In the genomic region with DNA sequence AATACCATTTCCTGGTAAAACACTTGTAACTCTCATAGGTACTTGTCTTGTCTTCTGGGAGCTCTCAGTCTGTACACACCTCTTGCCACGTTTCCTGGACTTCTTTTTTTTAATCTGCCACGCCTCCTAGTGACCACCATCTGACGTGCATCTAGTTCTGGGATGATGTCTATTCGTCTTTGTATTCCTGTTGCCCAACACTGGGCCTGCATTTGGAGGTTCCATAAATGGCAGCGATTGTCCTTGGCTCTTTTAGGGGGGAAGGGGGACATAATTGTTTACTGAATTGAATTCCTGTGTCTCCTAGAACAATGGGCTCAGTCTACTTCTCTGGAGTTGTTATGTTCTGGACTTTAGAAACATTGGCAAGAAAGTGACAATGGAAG, we compare ENCODE assay signal across 8 mouse cellular contexts. TPM values are rescaled to one million over a fixed set of nuclear protein-coding genes. Genes with fewer than 3 reads are reported as not detected.
DNase-seq lines count a peak whose midpoint lies in the region; ATAC-seq and TF ChIP-seq lines count a peak whose summit lies in the region.

No protein-coding gene starts in this region.

- no peak for TF ChIP-seq EP300 in CH12.LX (IDR thresholded peaks at IDR 0.05; ENCODE audit: low read length)

- peak overlapping the region; percentile 92 to 100 (median 99) for H3K4me3 ChIP-seq in CH12.LX (replicated peaks in 1 of 3; ENCODE audit: low read depth in 2 of 3, low read length in 2 of 3, poor library complexity in 1 of 3)
- H3K4me3 ChIP-seq in kidney, embryonic 16.5 days (ENCODE audit: low read length), result peak overlapping the region; percentile 96

- no peak overlapping the region for H3K27ac ChIP-seq in CH12.LX (ENCODE audit: insufficient read depth, low read depth)
- H3K27ac ChIP-seq in kidney, embryonic 16.5 days (ENCODE audit: low read length), result peak overlapping the region; percentile 88

- in situ Hi-C loops in CH12.LX (cut with MboI; ENCODE audit: low pct_ligation_motif_present, low pct_unique_long_range_greater_than_20kb, low sequenced_read_pairs), result loop anchor here (5.0 to 10.0 kb wide), 2 partner anchors 170 to 292 kb away; no protein-coding TSS in a partner anchor

- peak; percentile 35 for TF ChIP-seq RAD21 in CH12.LX (IDR thresholded peaks at IDR 0.05; ENCODE audit: low read depth, low read length)

- dilution Hi-C loops in CH12.LX (cut with MboI; ENCODE audit: extremely low pct_ligation_motif_present, extremely low pct_unique_long_range_greater_than_20kb, low sequenced_read_pairs), result no loop called here

- TF ChIP-seq POLR2A in CH12.LX (IDR thresholded peaks at IDR 0.05; ENCODE audit: low read depth, low read length), result no peak; the same call in 1 of the 2 replicates

- H3K79me2 ChIP-seq in CH12.LX (replicated peaks; ENCODE audit: control insufficient read depth, extremely low read depth, insufficient read depth, poor library complexity, severe bottlenecking), result peaks cover 47% of the 10 kb centered on the region

- H3K9me3 ChIP-seq in CH12.LX (replicated peaks; ENCODE audit: low read length), result no peaks in the 10 kb centered on the region
- no peaks in the 10 kb centered on the region for H3K9me3 ChIP-seq in kidney, embryonic 16.5 days (ENCODE audit: low read length)

- H3K4me2 ChIP-seq in CH12.LX (ENCODE audit: insufficient read depth, low read depth, poor library complexity, severe bottlenecking), result peak overlapping the region; percentile 78
- H3K4me2 ChIP-seq in kidney, embryonic 16.5 days (replicated peaks; ENCODE audit: low read depth, low read length), result peak overlapping the region; percentile 58

- peak; percentile 70 for DNase-seq in adrenal gland, adult 2 months
- DNase-seq in adrenal gland, postnatal 25 days, result no peak
- peak; percentile 75 for DNase-seq in CH12.LX (ENCODE audit: extremely low read depth)
- peak; percentile 52 to 62 for DNase-seq in cerebellum, postnatal 10 days
- DNase-seq in heart, adult 8-10 months (ENCODE audit: low spot score), result peak; percentile 57
- DNase-seq in lung, postnatal 25 days (ENCODE audit: low spot score), result peak; percentile 86
- peak; percentile 29 to 61 for DNase-seq in spleen, postnatal 36 days (ENCODE audit: low spot score in 2 of 2)

- H3K36me3 ChIP-seq in CH12.LX (replicated peaks in 1 of 2; ENCODE audit: control insufficient read depth in 1 of 2, insufficient read depth in 1 of 2, low read length in 1 of 2), result peaks cover 54 to 68% of the 10 kb centered on the region in 2 experiments
- H3K36me3 ChIP-seq in kidney, embryonic 16.5 days (ENCODE audit: insufficient read depth, low read length), result peaks cover 53% of the 10 kb centered on the region

- H3K4me1 ChIP-seq in CH12.LX (ENCODE audit: control insufficient read depth in 1 of 2, insufficient read depth in 2 of 2), result peaks cover 0 to 22% of the 10 kb centered on the region in 2 experiments; a peak in 2 of 4 replicates
- H3K4me1 ChIP-seq in kidney, embryonic 16.5 days (ENCODE audit: insufficient read depth, low read length), result peaks cover 15% of the 10 kb centered on the region

- no peaks in the 10 kb centered on the region for H3K27me3 ChIP-seq in CH12.LX (replicated peaks)
- no peaks in the 10 kb centered on the region for H3K27me3 ChIP-seq in kidney, embryonic 16.5 days (ENCODE audit: insufficient read depth, low read length)

- ATAC-seq in kidney, embryonic 16.5 days (ENCODE audit: low FRiP score, low TSS enrichment), result no peak

- H3K9ac ChIP-seq in CH12.LX (ENCODE audit: insufficient read depth, low read depth), result peak overlapping the region; percentile 99
- H3K9ac ChIP-seq in kidney, embryonic 16.5 days (replicated peaks; ENCODE audit: low read length), result peak overlapping the region; percentile 84

- WGBS in kidney, embryonic 16.5 days, result 2% methylated on average over 5 of the region's 5 CpGs

- peak; percentile 14 to 64; a peak in 3 of 4 replicates for TF ChIP-seq CTCF in CH12.LX (conservative IDR thresholded peaks at IDR 0.05 in 1 of 2, IDR thresholded peaks at IDR 0.05 in 1 of 2; ENCODE audit: low read depth in 2 of 2, low read length in 2 of 2)

TF ChIP-seq in CH12.LX, 34 proteins besides CTCF, POLR2A, EP300 and RAD21 (continues in another document):
- TF ChIP-seq MEF2A (IDR thresholded peaks at IDR 0.05; ENCODE audit: borderline replicate concordance, low read depth, low read length), result no peak
- peak; percentile 82 for TF ChIP-seq MAX (IDR thresholded peaks at IDR 0.05; ENCODE audit: low read length)
- no peak for TF ChIP-seq USF1 (IDR thresholded peaks at IDR 0.05; ENCODE audit: low read depth, low read length)
- no peak for TF ChIP-seq RCOR1 (conservative IDR thresholded peaks at IDR 0.05; ENCODE audit: low read depth, low read length)
- peak; percentile 51; the same call in 1 of the 2 replicates for TF ChIP-seq ELF1 (IDR thresholded peaks at IDR 0.05; ENCODE audit: low read depth, low read length)
- no peak for TF ChIP-seq TCF12 (IDR thresholded peaks at IDR 0.05; ENCODE audit: low read depth, low read length)
- TF ChIP-seq GABPA (IDR thresholded peaks at IDR 0.05; ENCODE audit: insufficient replicate concordance, low read depth, low read length), result no peak
- TF ChIP-seq USF2 (conservative IDR thresholded peaks at IDR 0.05; ENCODE audit: low read depth, low read length), result no peak
- TF ChIP-seq SMC3 (IDR thresholded peaks at IDR 0.05; ENCODE audit: low read depth, low read length), result peak; percentile 25
- no peak for TF ChIP-seq ZC3H11A (IDR thresholded peaks at IDR 0.05; ENCODE audit: low read depth, low read length)
- TF ChIP-seq MYC (IDR thresholded peaks at IDR 0.05; ENCODE audit: low read depth, low read length), result peak; percentile 92
- no peak for TF ChIP-seq ZKSCAN1 (IDR thresholded peaks at IDR 0.05; ENCODE audit: borderline replicate concordance, low read depth, low read length)
- TF ChIP-seq CHD1 (IDR thresholded peaks at IDR 0.05; ENCODE audit: low read depth, low read length), result no peak; the same call in 1 of the 2 replicates
- TF ChIP-seq NELFE (IDR thresholded peaks at IDR 0.05; ENCODE audit: low read depth, low read length), result no peak
- no peak for TF ChIP-seq UBTF (IDR thresholded peaks at IDR 0.05; ENCODE audit: low read depth, low read length)
- no peak for TF ChIP-seq ZMIZ1 (IDR thresholded peaks at IDR 0.05; ENCODE audit: low read depth, low read length)
- TF ChIP-seq SIN3A (IDR thresholded peaks at IDR 0.05; ENCODE audit: low read length), result peak; percentile 90; the same call in 1 of the 2 replicates
- no peak for TF ChIP-seq JUND (conservative IDR thresholded peaks at IDR 0.05; ENCODE audit: low read depth, low read length)
- no peak; the same call in 1 of the 2 replicates for TF ChIP-seq CHD2 (IDR thresholded peaks at IDR 0.05; ENCODE audit: low read length)
- 0 out of 2 replicates have a peak, but pooled peaks have one; percentile 56 for TF ChIP-seq E2F4 (IDR thresholded peaks at IDR 0.05; ENCODE audit: insufficient replicate concordance, low read depth, low read length)
- 0 out of 2 replicates have a peak, but pooled peaks have one; percentile 10 for TF ChIP-seq BHLHE40 (IDR thresholded peaks at IDR 0.05; ENCODE audit: low read depth, low read length)
- TF ChIP-seq POLR2AphosphoS2 (IDR thresholded peaks at IDR 0.05; ENCODE audit: low read depth, low read length), result 0 out of 2 replicates have a peak, but pooled peaks have one; percentile 10
- TF ChIP-seq HCFC1 (IDR thresholded peaks at IDR 0.05; ENCODE audit: low read depth, low read length), result no peak
- no peak for TF ChIP-seq NRF1 (IDR thresholded peaks at IDR 0.05; ENCODE audit: low read depth, low read length)
- peak; percentile 87 for TF ChIP-seq ZNF384 (IDR thresholded peaks at IDR 0.05; ENCODE audit: low read depth, low read length)
- peak; percentile 97 for TF ChIP-seq MXI1 (IDR thresholded peaks at IDR 0.05; ENCODE audit: low read depth, low read length)
- no peak for TF ChIP-seq TBP (conservative IDR thresholded peaks at IDR 0.05; ENCODE audit: low read depth, low read length)

RNA-seq across cellular contexts. Expression of gene Fen1, which starts 0.6 kb away (rescaled TPM):
- 10 to 100 TPM in 1 of 2 experiments, 1 to 10 TPM in 1; 8.6 to 10.9 TPM for total RNA-seq in adrenal gland, adult 2 months (2021)
- polyA plus RNA-seq in adrenal gland, adult 2 months (2012; rRNA removed), result 4.6 and 7.0 TPM in 2 replicates
- 16.9 and 17.9 TPM in 2 replicates for total RNA-seq in adrenal gland, postnatal 25 days (2021)
- 125 and 172 TPM in 2 replicates for total RNA-seq in CH12.LX (2012; rRNA removed)
- 156 and 167 TPM in 2 replicates for total RNA-seq in CH12.LX (2014; rRNA removed)
- 111 and 119 TPM in 2 replicates for polyA plus RNA-seq in CH12.LX (2012; ENCODE audit: insufficient read length, low read depth)
- total RNA-seq in heart, adult 8-10 months (2022), result 1 to 10 TPM; 3.5 to 5.3 (median 4.9) TPM
- polyA plus RNA-seq in kidney, embryonic 16.5 days (2015; fragmentation: Nextera tagmentation; extraction: Ambion mirVana), result 103 and 107 TPM in 2 replicates

RNA-seq across cellular contexts. Expression of gene Tmem258, which starts 0.8 kb away (rescaled TPM):
- total RNA-seq in adrenal gland, adult 2 months (2021), result 100 to 1,000 TPM; 180 to 185 TPM
- polyA plus RNA-seq in adrenal gland, adult 2 months (2012; rRNA removed), result 81.8 and 98.2 TPM in 2 replicates
- 141 and 171 TPM in 2 replicates for total RNA-seq in adrenal gland, postnatal 25 days (2021)
- total RNA-seq in CH12.LX (2012; rRNA removed) (344 and 357 TPM in 2 replicates), CH12.LX (2014; rRNA removed) (148 and 164 TPM in 2 replicates)
- polyA plus RNA-seq in CH12.LX (2012; ENCODE audit: insufficient read length, low read depth), result 179 and 253 TPM in 2 replicates
- 100 to 1,000 TPM; 163 to 218 (median 190) TPM for total RNA-seq in heart, adult 8-10 months (2022)
- polyA plus RNA-seq in kidney, embryonic 16.5 days (2015; fragmentation: Nextera tagmentation; extraction: Ambion mirVana), result 430 and 433 TPM in 2 replicates

RNA-seq across cellular contexts. Expression of gene Fads1, which starts 21.9 kb away (rescaled TPM):
- 1,000 to 10,000 TPM in 1 of 2 experiments, 100 to 1,000 TPM in 1; 745 to 1,239 TPM for total RNA-seq in adrenal gland, adult 2 months (2021)
- polyA plus RNA-seq in adrenal gland, adult 2 months (2012; rRNA removed), result 203 and 332 TPM in 2 replicates
- 931 and 942 TPM in 2 replicates for total RNA-seq in adrenal gland, postnatal 25 days (2021)
- 34.8 and 37.2 TPM in 2 replicates for total RNA-seq in CH12.LX (2012; rRNA removed)
- 30.5 and 30.6 TPM in 2 replicates for total RNA-seq in CH12.LX (2014; rRNA removed)
- polyA plus RNA-seq in CH12.LX (2012; ENCODE audit: insufficient read length, low read depth), result 37.6 and 44.7 TPM in 2 replicates
- 10 to 100 TPM; 19.6 to 26.2 (median 23.4) TPM for total RNA-seq in heart, adult 8-10 months (2022)
- polyA plus RNA-seq in kidney, embryonic 16.5 days (2015; fragmentation: Nextera tagmentation; extraction: Ambion mirVana), result 95.4 and 100 TPM in 2 replicates

RNA-seq across cellular contexts. Expression of gene Myrf, which starts 35.9 kb away (rescaled TPM):
- total RNA-seq in adrenal gland, adult 2 months (2021), result 1 to 10 TPM; 2.3 to 2.7 TPM
- 2.5 and 3.1 TPM in 2 replicates for polyA plus RNA-seq in adrenal gland, adult 2 months (2012; rRNA removed)
- 0.67 and 1.4 TPM in 2 replicates for total RNA-seq in adrenal gland, postnatal 25 days (2021)
- total RNA-seq in CH12.LX (2012; rRNA removed), result 0.04 and 0.13 TPM in 2 replicates
- total RNA-seq in CH12.LX (2014; rRNA removed), result not detected in 2 replicates
- polyA plus RNA-seq in CH12.LX (2012; ENCODE audit: insufficient read length, low read depth), result 0.10 and 0.11 TPM in 2 replicates
- 1 to 10 TPM; 4.1 to 8.0 (median 7.2) TPM for total RNA-seq in heart, adult 8-10 months (2022)
- 3.9 and 4.2 TPM in 2 replicates for polyA plus RNA-seq in kidney, embryonic 16.5 days (2015; fragmentation: Nextera tagmentation; extraction: Ambion mirVana)

Comparison
In these comparisons a context has a peak if more than half of its experiments do, and no peak if none do; other contexts are left out.
1. RNA of gene Fads1, which starts 21.9 kb away (total RNA-seq): 745 to 1,239 TPM in adrenal gland, adult 2 months and 931 to 942 TPM in adrenal gland, postnatal 25 days; 30.5 to 37.2 TPM in CH12.LX and 19.6 to 26.2 TPM in heart, adult 8-10 months; every median in the first group is over 10 times any median in the second.